Mouse (Mus musculus): Measurements from ENCODE around the gene Slc7a9. TPM values are rescaled to one million over a fixed set of nuclear protein-coding genes. Genes with fewer than 3 reads are reported as not detected.

Gene Slc7a9
- polyA plus RNA-seq, 1 experiment, result 0.06 TPM

DNA sequence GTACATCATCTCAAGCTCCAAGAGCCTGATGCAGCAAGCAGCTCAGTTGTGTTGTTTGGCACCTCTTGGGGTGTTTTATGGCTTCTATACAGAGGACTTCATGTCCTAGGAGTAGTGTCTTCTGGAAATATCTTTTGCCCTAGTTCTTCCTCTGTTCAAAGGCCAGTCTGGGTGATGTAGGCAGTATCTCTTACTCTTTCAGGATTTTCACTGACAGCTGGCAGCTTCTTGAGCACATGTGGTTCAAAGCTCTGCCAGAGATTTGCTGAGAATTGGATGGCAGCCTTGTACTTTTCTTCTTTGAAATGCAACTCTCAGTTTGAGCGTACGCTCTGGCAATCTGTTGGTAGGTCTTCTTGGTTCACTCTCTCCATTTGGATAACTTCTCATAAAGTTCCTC is 48.9 kb downstream of the Slc7a9 start:
- no peak for DNase-seq (ENCODE audit: low read depth in 1 of 2, low spot score in 2 of 2)

DNA sequence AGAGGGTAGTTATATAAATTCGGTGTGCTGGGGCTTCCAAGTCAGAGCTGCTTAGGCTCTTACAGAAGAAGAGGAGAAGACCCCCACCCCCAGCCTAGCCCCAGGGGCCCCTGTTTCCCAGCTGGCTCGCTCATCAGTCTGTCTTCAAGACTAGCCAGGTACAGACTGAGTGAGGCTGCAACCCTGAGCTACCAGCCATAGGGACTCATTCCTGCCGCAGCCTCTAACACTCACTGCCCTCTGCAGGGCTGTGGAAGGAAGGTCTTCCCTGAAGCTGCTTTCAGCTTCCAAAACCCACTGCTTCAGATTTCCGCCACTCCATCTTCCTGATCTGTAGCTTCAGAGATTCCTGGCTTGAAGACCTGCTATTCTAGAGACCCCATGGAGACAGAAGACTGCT is 53.4 kb downstream of the Slc7a9 start:
- WGBS, result 34% methylated on average over 4 of the region's 4 CpGs
- no peak overlapping the region for H3K27ac ChIP-seq (ENCODE audit: insufficient read depth, low read length)
- H3K4me1 ChIP-seq (ENCODE audit: control insufficient read depth, insufficient read depth, insufficient read length), result no peaks in the 10 kb centered on the region
- no peaks in the 10 kb centered on the region for H3K27me3 ChIP-seq (ENCODE audit: control insufficient read depth, insufficient read depth, low read length)
- no peaks in the 10 kb centered on the region for H3K36me3 ChIP-seq (ENCODE audit: control insufficient read depth, insufficient read depth, low read length)
- DNase-seq (ENCODE audit: low read depth in 1 of 2, low spot score in 2 of 2), result no peak
- TF ChIP-seq POLR2A (IDR thresholded peaks at IDR 0.05; ENCODE audit: low read depth, low read length) (no peak), CTCF (IDR thresholded peaks at IDR 0.05; ENCODE audit: extremely low read depth, insufficient read depth, insufficient read length, insufficient replicate concordance) (no peak)
- no peak overlapping the region for H3K4me3 ChIP-seq (ENCODE audit: extremely low read depth, insufficient read depth, insufficient read length)

More for the DNA sequence above, 48.9 kb downstream of the Slc7a9 start:
- Histone ChIP-seq H3K4me3 (ENCODE audit: extremely low read depth, insufficient read depth, insufficient read length) (no peak overlapping the region), H3K27me3 (ENCODE audit: control insufficient read depth, insufficient read depth, low read length) (no peaks in the 10 kb centered on the region), H3K4me1 (ENCODE audit: control insufficient read depth, insufficient read depth, insufficient read length) (no peaks in the 10 kb centered on the region), H3K36me3 (ENCODE audit: control insufficient read depth, insufficient read depth, low read length) (no peaks in the 10 kb centered on the region), H3K27ac (ENCODE audit: insufficient read depth, low read length) (no peak overlapping the region)
- WGBS, result 100% methylated on average over 2 of the region's 2 CpGs
- TF ChIP-seq POLR2A (IDR thresholded peaks at IDR 0.05; ENCODE audit: low read depth, low read length) (no peak), CTCF (IDR thresholded peaks at IDR 0.05; ENCODE audit: extremely low read depth, insufficient read depth, insufficient read length, insufficient replicate concordance) (no peak)

Other genes with a start within 250 kb of the Slc7a9 start
- 3.1 and 3.6 TPM in 2 replicates for gene Lrp3, start 233.3 kb upstream of the Slc7a9 start, polyA plus RNA-seq (2012; rRNA removed)
- gene Gpatch1, start 130.4 kb upstream of the Slc7a9 start, polyA plus RNA-seq (2012; rRNA removed), result 1.9 and 2.0 TPM in 2 replicates
- 0.48 and 0.88 TPM in 2 replicates for gene Rhpn2, start 114.6 kb upstream of the Slc7a9 start, polyA plus RNA-seq (2012; rRNA removed)
- gene Faap24, start 52.0 kb upstream of the Slc7a9 start, polyA plus RNA-seq (2012; rRNA removed), result 5.5 and 6.4 TPM in 2 replicates
- gene Cep89, start 51.8 kb upstream of the Slc7a9 start, polyA plus RNA-seq (2012; rRNA removed), result 11.0 and 15.4 TPM in 2 replicates
- not detected in 2 replicates for gene Tdrd12, start 88.9 kb downstream of the Slc7a9 start, polyA plus RNA-seq (2012; rRNA removed)
- gene Nudt19, start 107.5 kb downstream of the Slc7a9 start, polyA plus RNA-seq (2012; rRNA removed), result 13.8 and 32.3 TPM in 2 replicates
- 0.11 TPM in 2 replicates for gene Rgs9bp, start 136.8 kb downstream of the Slc7a9 start, polyA plus RNA-seq (2012; rRNA removed)
- gene Ankrd27, start 137.4 kb downstream of the Slc7a9 start, polyA plus RNA-seq (2012; rRNA removed), result 17.5 and 20.2 TPM in 2 replicates
- 32.6 and 33.8 TPM in 2 replicates for gene Pdcd5, start 198.7 kb downstream of the Slc7a9 start, polyA plus RNA-seq (2012; rRNA removed)